Comparison of ENCODE assay signal across 23 mouse cellular contexts in the genomic region with DNA sequence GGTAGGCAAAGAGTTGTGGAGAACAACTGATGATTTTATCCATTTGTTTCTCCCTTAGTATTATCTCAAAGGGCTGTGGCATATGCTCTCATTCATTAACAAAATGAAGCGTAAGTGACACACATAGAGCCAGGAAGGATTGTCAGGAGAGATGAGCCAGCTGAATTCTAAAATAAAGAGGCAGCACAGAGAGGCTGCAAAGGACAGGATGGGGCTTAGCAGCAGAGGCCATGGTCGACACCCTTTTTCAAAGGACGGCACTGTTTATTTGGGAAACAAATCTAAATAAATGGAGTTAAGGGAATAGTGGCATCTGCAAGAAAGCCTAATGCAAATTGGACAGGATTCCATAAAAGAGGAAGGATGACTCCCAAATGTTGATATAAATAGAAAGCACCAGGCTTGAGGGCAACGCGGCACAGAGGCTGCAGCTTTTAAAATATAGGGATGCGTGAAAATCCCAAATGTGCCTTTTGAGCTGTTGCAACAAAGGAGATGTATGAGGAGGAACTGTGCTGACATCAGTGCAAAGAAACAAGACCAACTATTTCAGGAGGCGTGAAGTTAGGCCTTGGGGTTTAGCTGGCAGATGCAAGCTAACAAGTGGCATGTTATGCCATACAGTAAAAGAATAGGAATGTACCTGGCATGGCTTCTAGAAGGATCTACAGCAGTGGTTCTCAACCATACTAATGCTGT.
DNase-seq lines count a peak whose midpoint lies in the region; ATAC-seq and TF ChIP-seq lines count a peak whose summit lies in the region.
"Had no signal": no experiment of that assay in that cellular context is flagged by ENCODE, and none has a peak within 500 bp of the region (broad histone marks: within the 10 kb centered on the region; RNA-seq: fewer than 3 reads in every experiment).

No protein-coding gene starts in this region.

- no peak for DNase-seq in frontal cortex, postnatal 36 days (ENCODE audit: low spot score in 2 of 2)
- no peak for DNase-seq in left cerebral cortex, adult 2 months (ENCODE audit: extremely low spot score in 1 of 2, low spot score in 2 of 2)
- no peak for DNase-seq in left cerebral cortex, adult 9 months (ENCODE audit: low spot score in 2 of 2)
- peak; percentile 61 for DNase-seq in brain, adult 2 months (ENCODE audit: low read depth, low spot score)
- DNase-seq in cerebellum, adult 9-10 months = peak; percentile 60
- no peak for DNase-seq in adrenal gland, postnatal 10 days
- DNase-seq: B cell, adult 2 months; gastrocnemius, adult 2 months; heart, postnatal 14 days; kidney, adult 2 months; kidney, postnatal 10 days; left cerebral cortex, postnatal 4 days; liver; lung, postnatal 10 days; right cerebral cortex, postnatal 25 days; thymus, adult 18-20 months; thymus, postnatal 4 days had no signal

- ATAC-seq in frontal cortex, adult (ENCODE audit: low TSS enrichment) = peak; percentile 81
- ATAC-seq: forebrain, embryonic 16.5 days; inflammation-experienced regulatory T-cells, adult 6 months had no signal

- intact Hi-C loops in left cerebral cortex, adult 2 months (cut with DNase I) = no loop called here

- no peak overlapping the region for H3K4me3 ChIP-seq in left cerebral cortex, adult 2 months
- H3K4me3 ChIP-seq: embryonic facial prominence, embryonic 13.5 days; gastrocnemius, adult 2 months; heart, embryonic 12.5 days; stomach, embryonic 15.5 days had no signal

- peak overlapping the region; percentile 20; the same call in 1 of the 2 replicates for H3K27ac ChIP-seq in left cerebral cortex, adult 2 months
- H3K27ac ChIP-seq: embryonic facial prominence, embryonic 13.5 days; gastrocnemius, adult 2 months; stomach, embryonic 15.5 days had no signal

- TF ChIP-seq CTCF in left cerebral cortex, adult 2 months (IDR thresholded peaks at IDR 0.05) = no peak

Comparison
In these comparisons a context has a peak if more than half of its experiments do, and no peak if none do; other contexts are left out.
1. DNase-seq: peak in brain, adult 2 months (single experiment) and cerebellum, adult 9-10 months (single experiment); none in frontal cortex, postnatal 36 days (0 of 2), left cerebral cortex, adult 2 months (0 of 2), left cerebral cortex, adult 9 months (0 of 2) and adrenal gland, postnatal 10 days (single experiment).